Mouse (Mus musculus) ovary, postnatal 14 days (tissue): ENCODE data around the gene Aamdc.

Experiments used
- DNase-seq: peaks from one replicate; pipeline ENCODE4 v3.0.0; 2022; ENCODE audit warnings: low spot score

The Aamdc gene

GRCm38 (mm10) chr7:97579067-97579975, at the start of gene Aamdc, which contains the start of gene Rsf1:
Aamdc (minus strand) TSS chr7:97579497.
Rsf1 (plus strand) TSS chr7:97579889.
- DNase-seq, result peak; percentile 87

GRCm38 (mm10) chr7:97623402-97623801, 44.1 kb upstream of the Aamdc start:
- DNase-seq, result no peak

- no peak for DNase-seq
These were observed 43.4 kb upstream of the Aamdc start for GRCm38 (mm10) chr7:97622676-97623075.

GRCm38 (mm10) chr7:97621346-97621745, 42.0 kb upstream of the Aamdc start:
- DNase-seq, result no peak

GRCm38 (mm10) chr7:97598548-97598947, 19.3 kb upstream of the Aamdc start:
- no peak for DNase-seq

- no peak for DNase-seq
These were observed 14.2 kb upstream of the Aamdc start for GRCm38 (mm10) chr7:97593535-97593934.

GRCm38 (mm10) chr7:97592396-97592795, 13.1 kb upstream of the Aamdc start:
- DNase-seq, result no peak

GRCm38 (mm10) chr7:97591336-97591735, 12.0 kb upstream of the Aamdc start:
- DNase-seq, result no peak

GRCm38 (mm10) chr7:97590488-97590887, 11.2 kb upstream of the Aamdc start:
- no peak for DNase-seq

- DNase-seq, result no peak
These were observed 9.2 kb upstream of the Aamdc start for GRCm38 (mm10) chr7:97588506-97588905.

GRCm38 (mm10) chr7:97580843-97581214, 1.5 kb upstream of the Aamdc start:
- DNase-seq, result peak; percentile 63

GRCm38 (mm10) chr7:97579976-97580842, 912 bp upstream of the Aamdc start:
- DNase-seq, result peak; percentile 35

GRCm38 (mm10) chr7:97578361-97579066, 783 bp downstream of the Aamdc start:
- DNase-seq, result peak; percentile 18

GRCm38 (mm10) chr7:97570389-97570788, 8.9 kb downstream of the Aamdc start:
- no peak for DNase-seq

GRCm38 (mm10) chr7:97569372-97569771, 9.9 kb downstream of the Aamdc start:
- DNase-seq, result no peak

GRCm38 (mm10) chr7:97563576-97563975, 15.7 kb downstream of the Aamdc start:
- no peak for DNase-seq

- no peak for DNase-seq
These were observed 28.6 kb downstream of the Aamdc start for GRCm38 (mm10) chr7:97550673-97551072.

GRCm38 (mm10) chr7:97549301-97549700, 30.0 kb downstream of the Aamdc start:
- DNase-seq, result no peak

GRCm38 (mm10) chr7:97546462-97546861, 32.8 kb downstream of the Aamdc start:
- DNase-seq, result no peak

- no peak for DNase-seq
These were observed 42.7 kb downstream of the Aamdc start for GRCm38 (mm10) chr7:97536571-97536970.

GRCm38 (mm10) chr7:97535531-97535930, 43.8 kb downstream of the Aamdc start:
- DNase-seq, result no peak

GRCm38 (mm10) chr7:97519935-97520334, 59.4 kb downstream of the Aamdc start:
- peak; percentile 7 for DNase-seq
